Mouse (Mus musculus) adrenal gland, postnatal 4 days (tissue): ENCODE measurements around the gene Itga5. TPM values are rescaled to one million over a fixed set of nuclear protein-coding genes. Genes with fewer than 3 reads are reported as not detected.

Source experiments
- DNase-seq, 2 experiments: peaks; one replicate each; pipeline ENCODE4 v3.0.0; 2021 to 2022; ENCODE audit warnings: low spot score in 2 of 2, mixed read lengths in 2 of 2
- total RNA-seq, 2 experiments: library from RNA; stranded (reverse); gene quantifications; 2 replicates each; pipeline ENCODE4 v1.2.3; 2021

The Itga5 gene
- total RNA-seq, 2 experiments from 2014 or later = 47.2 to 52.5 TPM

DNA sequence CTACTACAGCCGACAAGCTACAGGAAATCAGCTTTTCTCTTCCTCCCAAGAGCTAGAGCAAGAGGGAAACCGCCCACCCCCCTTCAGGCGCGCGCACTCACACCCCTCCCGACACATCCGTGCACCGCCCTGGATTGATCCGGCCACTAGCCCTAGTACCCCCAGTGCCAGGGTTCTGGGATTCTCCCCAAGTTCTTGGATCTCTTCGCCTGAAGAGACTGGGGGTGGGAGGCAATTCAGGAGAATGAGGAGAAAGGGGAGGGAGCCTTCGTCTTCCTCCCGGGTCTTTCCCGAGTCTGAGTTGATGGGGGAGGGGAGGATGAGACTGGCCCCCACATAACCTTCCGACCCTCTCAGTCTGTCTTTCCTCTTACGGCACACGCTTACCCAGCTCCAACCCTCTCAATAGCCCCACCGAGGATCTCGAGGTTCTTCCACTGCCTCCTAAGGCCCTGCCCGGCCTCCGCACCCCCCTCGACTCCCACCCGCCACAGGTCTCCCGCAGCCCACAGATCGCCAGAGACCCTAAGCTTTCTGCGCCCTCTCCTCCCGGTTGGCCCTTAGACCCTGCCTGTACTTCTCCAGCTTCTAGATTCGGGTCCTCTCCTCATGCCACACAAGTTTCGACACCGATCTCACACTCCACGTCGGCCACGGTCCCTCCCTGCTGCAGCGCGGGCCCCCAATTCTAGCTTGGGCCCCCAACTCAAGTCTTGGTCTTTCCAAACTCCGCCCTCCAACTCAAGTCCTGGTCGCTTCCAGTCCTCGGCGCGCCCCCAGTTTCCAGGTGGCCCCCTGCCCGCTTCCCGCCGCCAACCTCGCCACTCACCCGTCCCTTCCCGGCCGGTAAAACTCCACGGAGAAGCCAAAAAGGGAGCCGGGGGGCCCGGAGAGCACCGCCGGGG lies 840 bp downstream of the Itga5 start:
- no peak for DNase-seq

GRCm38 (mm10) chr15:103364761-103365160 lies 1.8 kb downstream of the Itga5 start:
- no peak for DNase-seq

DNA sequence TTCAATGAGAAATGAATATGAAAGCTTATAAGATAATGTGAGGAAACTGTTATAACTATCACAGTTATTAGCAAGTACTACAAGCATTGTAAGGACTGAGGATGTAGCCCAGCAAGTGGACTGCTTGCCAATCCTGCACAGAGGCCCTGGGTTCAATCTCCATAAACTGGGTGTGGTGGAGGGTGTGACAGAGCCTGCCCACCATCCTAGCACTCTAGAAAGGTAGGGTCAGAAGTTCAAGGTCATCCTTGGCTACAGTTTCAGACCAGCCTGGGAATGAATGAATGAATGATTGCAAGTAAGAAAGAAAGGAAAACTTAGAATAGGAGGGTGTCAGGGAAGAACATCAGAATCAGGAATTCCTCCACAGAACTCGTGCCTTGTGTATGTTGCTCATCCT lies 2.8 kb downstream of the Itga5 start:
- DNase-seq = no peak

DNA sequence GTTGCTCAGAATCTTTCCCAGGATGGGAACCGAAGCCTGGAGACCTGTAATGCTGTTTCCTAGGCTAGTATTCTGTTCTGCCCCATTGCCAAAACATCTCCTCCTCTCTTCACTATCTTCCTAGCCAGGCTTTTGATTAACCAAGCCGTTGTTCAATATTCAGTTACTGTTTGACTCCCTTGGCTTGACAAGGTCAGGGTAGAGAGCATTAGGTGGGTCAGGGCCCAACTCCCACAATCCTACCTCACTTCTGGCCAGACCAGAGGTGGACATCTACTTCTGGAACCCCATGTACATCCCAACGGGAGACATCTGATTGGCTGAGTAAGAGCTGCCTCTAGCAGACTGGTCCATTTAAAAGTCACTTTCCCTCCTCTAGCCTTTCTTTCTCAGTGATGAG lies 3.6 kb downstream of the Itga5 start:
- no peak for DNase-seq

DNA sequence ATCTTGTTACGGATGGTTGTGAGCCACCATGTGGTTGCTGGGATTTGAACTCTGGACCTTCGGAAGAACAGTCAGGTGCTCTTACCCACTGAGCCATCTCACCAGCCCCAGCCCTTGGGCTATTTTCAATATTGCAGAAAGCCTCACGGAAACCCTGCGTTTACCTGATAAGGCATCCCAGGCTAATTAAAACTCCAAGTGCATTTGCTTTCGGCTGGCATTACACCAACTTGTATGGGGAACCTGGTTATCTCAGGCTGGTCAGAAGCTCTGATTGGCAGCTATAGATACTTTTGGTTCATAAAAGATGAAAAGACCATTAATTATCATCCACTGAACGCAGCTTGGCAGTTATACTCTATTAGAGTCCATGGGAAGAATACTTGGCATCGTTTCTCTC lies 4.2 kb downstream of the Itga5 start:
- DNase-seq = no peak

- no peak for DNase-seq
Observed at GRCm38 (mm10) chr15:103361269-103361668, 5.3 kb downstream of the Itga5 start.

- DNase-seq = no peak
Observed at GRCm38 (mm10) chr15:103359869-103360602, 6.5 kb downstream of the Itga5 start.

DNA sequence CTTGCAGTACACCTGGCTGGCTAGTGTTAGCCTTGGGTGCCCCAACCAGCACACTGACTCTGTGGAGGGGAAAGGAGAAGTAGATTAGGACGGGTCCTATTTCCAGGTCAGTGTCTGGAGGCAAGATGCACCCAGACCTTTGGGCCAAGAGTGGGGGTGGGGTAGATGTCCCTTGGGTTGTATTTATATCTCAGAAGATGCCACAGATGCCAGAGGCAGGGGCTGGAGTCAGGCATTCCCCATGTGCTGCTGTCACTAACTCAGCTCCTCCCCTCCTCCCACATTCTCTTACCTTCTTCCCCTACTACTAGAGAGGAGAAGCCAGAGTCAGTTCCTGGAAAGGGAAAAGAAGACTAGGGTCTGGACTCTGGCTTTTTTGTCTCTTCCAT lies 7.4 kb downstream of the Itga5 start:
- no peak for DNase-seq

GRCm38 (mm10) chr15:103358278-103359121 lies 8.1 kb downstream of the Itga5 start:
- peak in 1 of 2 experiments; percentile 29 for DNase-seq

- no peak for DNase-seq
Observed at GRCm38 (mm10) chr15:103357817-103358216, 8.7 kb downstream of the Itga5 start.

- no peak for DNase-seq
Observed at GRCm38 (mm10) chr15:103356130-103356529, 10.4 kb downstream of the Itga5 start.

DNA sequence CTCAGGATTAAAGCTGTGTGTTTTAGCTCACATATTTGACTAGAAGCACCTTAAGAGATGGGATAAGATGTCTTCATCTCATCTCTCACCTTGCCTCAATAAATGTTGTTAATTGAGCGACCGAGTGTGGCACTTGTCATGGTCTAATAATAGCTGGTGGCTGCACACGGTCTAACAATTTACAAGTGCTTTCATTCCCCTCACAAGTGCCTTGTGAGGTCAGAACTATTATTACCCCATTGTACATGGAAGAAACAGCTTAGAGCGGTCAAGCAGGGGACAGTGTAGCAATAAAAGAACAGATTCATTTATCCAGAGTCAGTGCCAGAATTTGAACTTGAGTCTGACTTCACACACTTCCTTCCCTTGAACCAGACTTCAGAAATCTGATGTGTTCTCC lies 11.1 kb downstream of the Itga5 start:
- no peak for DNase-seq

DNA sequence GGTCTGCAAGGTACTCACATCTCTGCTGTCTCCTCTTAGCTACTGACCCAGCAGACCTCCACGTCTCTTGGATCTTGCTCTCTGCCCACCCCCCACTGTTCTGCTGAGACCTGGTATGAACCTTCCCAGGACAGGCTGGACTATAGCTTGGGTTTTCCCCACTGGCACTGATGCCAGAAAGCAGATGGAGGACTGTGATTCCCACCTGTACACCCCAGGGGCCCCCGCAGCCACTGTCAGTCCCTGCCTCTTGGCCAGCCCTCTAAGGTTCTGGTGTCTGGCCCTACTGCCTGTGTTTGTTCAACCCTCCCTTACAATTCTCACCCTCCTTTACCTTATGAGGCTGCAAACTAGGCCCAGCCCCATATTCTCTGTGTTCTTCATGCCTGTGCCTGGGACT lies 11.9 kb downstream of the Itga5 start:
- DNase-seq = no peak

- no peak for DNase-seq
Observed at GRCm38 (mm10) chr15:103353511-103354256, 12.9 kb downstream of the Itga5 start.

- DNase-seq = no peak
Observed at GRCm38 (mm10) chr15:103352856-103353255, 13.7 kb downstream of the Itga5 start.

- no peak for DNase-seq
Observed at GRCm38 (mm10) chr15:103347275-103347684, 19.3 kb downstream of the Itga5 start.

GRCm38 (mm10) chr15:103345789-103346188 lies 20.8 kb downstream of the Itga5 start:
- DNase-seq = no peak

- no peak for DNase-seq
Observed at GRCm38 (mm10) chr15:103343556-103343955, 23.0 kb downstream of the Itga5 start.

- DNase-seq = no peak
Observed at GRCm38 (mm10) chr15:103343008-103343407, 23.6 kb downstream of the Itga5 start.

GRCm38 (mm10) chr15:103342415-103342814 lies 24.1 kb downstream of the Itga5 start:
- peak in 1 of 2 experiments; percentile 57 for DNase-seq

DNA sequence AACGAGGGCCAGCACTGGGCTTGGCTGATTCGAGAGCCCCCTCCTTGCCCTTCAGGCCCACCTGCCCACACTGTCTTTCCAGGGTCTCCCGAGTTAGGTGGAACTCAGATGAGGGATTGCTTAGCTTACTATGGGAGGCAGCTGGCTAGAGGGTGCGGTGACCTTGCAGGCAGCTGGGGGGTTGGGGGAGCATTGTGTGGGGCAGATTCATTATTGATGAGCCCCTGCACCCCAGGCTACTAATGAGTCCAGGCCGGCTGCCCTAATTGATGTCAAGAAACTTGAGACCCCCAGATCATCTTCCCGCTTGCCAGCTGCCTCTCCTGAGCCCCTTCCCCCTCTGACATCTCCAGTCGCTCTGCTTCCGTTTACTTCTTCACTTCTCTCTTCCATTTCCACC lies 25.0 kb downstream of the Itga5 start:
- DNase-seq = no peak
